Mouse (Mus musculus) hindbrain, embryonic 13.5 days (tissue): Measurements from ENCODE around the gene Tmprss15. TPM values are rescaled to one million over a fixed set of nuclear protein-coding genes. Genes with fewer than 3 reads are reported as not detected.

Experiments
- ATAC-seq: fragments of 200-750 bp; cut with Nextera tagmentation; 2 replicates; pipeline ENCODE4 v1.8.0; 2017; ENCODE audit warnings: moderate TSS enrichment; ENCODE audit not compliant: low FRiP score
- H3K27ac ChIP-seq: fragments of 300-500 bp; sonication (generic); 2 replicates; pipeline ENCODE4 v1.5.1; 2015; ENCODE audit warnings: inconsistent platforms, mild to moderate bottlenecking, moderate library complexity
- H3K27me3 ChIP-seq: fragments of 300-500 bp; sonication (generic); 2 replicates; pipeline ENCODE4 v1.6.1; 2015; ENCODE audit warnings: mild to moderate bottlenecking, inconsistent platforms
- H3K36me3 ChIP-seq: fragments of 300-500 bp; sonication (generic); 2 replicates; pipeline ENCODE4 v1.6.1; 2015; ENCODE audit warnings: mild to moderate bottlenecking, inconsistent platforms
- H3K4me1 ChIP-seq: fragments of 300-500 bp; sonication (generic); replicated peaks from 2 replicates; pipeline ENCODE4 v1.6.1; 2015; ENCODE audit warnings: inconsistent platforms
- H3K4me2 ChIP-seq: fragments of 300-500 bp; sonication (generic); 2 replicates; pipeline ENCODE4 v1.6.1; 2015; ENCODE audit warnings: inconsistent platforms, mild to moderate bottlenecking, moderate library complexity
- H3K4me3 ChIP-seq: fragments of 300-500 bp; sonication (generic); 2 replicates; pipeline ENCODE4 v1.5.1; 2015; ENCODE audit warnings: mild to moderate bottlenecking, inconsistent platforms
- H3K9ac ChIP-seq: fragments of 300-500 bp; sonication (generic); 2 replicates; pipeline ENCODE4 v1.6.1; 2015; ENCODE audit warnings: mild to moderate bottlenecking, inconsistent platforms
- H3K9me3 ChIP-seq: fragments of 300-500 bp; sonication (generic); 2 replicates; pipeline ENCODE4 v1.6.1; 2016; ENCODE audit warnings: inconsistent platforms
- WGBS: fragments of 180-500 bp; shearing (Covaris S2); methylation state at CpG from one replicate; pipeline ENCODE4 v1.1.7; 2015; 5-methylcytosine and 5-hydroxymethylcytosine counted together
- polyA plus RNA-seq: library from polyadenylated mRNA; unstranded; fragments of >200 nt; fragmentation: Nextera tagmentation; extraction: Ambion mirVana; gene quantifications from 2 replicates; pipeline ENCODE4 v1.2.1, GENCODE M21; 2015

Gene Tmprss15
- polyA plus RNA-seq, result not detected in 2 replicates

DNA sequence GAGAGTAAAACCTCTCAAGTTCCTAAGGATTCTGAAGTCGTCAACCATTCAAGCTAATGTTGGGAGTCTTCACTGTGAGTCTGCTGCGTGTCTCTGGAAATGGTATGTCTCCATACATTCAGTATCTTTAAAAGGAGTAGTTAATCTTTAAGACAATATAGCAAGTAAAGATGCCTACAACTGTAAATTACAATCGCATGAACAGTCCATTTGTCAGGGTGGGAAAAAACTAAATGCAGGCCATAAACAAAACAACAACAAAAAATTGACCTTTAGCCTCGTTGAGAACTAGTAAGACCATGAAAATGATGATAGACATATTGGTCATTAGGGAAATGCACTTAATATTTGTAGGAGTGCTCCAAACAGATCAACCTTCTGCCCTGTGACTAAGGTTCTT, at the start of gene Tmprss15:
Gene Tmprss15, minus strand, starts transcription at position 101 of the 400 bp plus-strand sequence.
- no peaks in the 10 kb centered on the region for H3K27me3 ChIP-seq
- no peaks in the 10 kb centered on the region for H3K9me3 ChIP-seq
- no peak for ATAC-seq
- H3K4me3 ChIP-seq, result no peak within 1 kb of the TSS
- no peak within 1 kb of the TSS for H3K27ac ChIP-seq
- WGBS, result 89% methylated on average over 4 of the region's 4 CpGs
- no peaks in the 10 kb centered on the region for H3K4me1 ChIP-seq
- no peak within 1 kb of the TSS for H3K9ac ChIP-seq
- no peaks in the 10 kb centered on the region for H3K36me3 ChIP-seq
- no peak within 1 kb of the TSS for H3K4me2 ChIP-seq

DNA sequence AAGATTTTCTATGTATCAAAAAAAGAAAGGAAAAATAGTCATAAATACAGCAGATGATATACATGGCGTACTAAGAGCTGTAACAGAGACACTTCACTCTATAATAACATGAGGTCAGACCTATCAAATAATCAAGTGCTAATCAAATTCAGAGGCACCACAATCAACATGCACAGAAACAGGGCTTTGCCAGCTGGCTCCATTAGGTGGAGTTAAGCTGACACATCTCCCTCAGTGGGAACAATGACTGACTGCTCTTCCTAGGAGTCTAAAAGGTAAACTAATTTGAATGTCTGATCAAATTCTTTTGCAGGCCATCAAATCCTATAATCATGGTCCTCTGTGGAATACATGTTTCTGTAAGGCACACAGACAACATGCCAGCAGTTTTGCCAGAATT, 24.0 kb upstream of the Tmprss15 start:
- Histone ChIP-seq H3K27me3 (no peaks in the 10 kb centered on the region), H3K4me1 (0 out of 2 replicates have a peak, but pooled peaks cover 3% of the 10 kb centered on the region), H3K4me2 (no peak overlapping the region), H3K36me3 (no peaks in the 10 kb centered on the region), H3K9me3 (no peaks in the 10 kb centered on the region), H3K4me3 (no peak overlapping the region), H3K27ac (no peak overlapping the region), H3K9ac (no peak overlapping the region)
- no peak for ATAC-seq
- 62% methylated on average over 1 of the region's 1 CpGs for WGBS

DNA sequence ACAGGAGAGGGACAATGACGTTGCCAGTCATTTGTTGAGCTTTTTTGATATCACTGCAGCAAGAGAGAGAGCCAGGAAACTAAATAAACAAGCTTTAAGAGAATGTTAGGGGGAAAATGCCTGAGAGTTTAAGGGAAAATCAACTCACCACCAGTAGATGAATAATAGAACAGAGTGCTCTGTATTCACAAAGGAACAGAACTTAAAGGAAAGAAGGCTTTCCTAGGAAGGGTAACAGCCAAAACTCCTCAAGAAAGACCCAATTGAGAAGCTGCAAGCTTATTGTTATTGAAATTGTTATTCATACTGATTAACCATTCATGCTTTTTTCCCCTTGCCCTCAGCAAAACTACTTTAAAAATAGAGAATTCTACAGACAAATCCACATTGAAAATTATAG, 18.6 kb upstream of the Tmprss15 start:
- H3K4me2 ChIP-seq, result no peak overlapping the region
- no peak for ATAC-seq
- no peaks in the 10 kb centered on the region for H3K27me3 ChIP-seq
- no peak overlapping the region for H3K4me3 ChIP-seq
- no peaks in the 10 kb centered on the region for H3K36me3 ChIP-seq
- H3K9me3 ChIP-seq, result no peaks in the 10 kb centered on the region
- 59% methylated on average over 1 of the region's 1 CpGs for WGBS
- H3K9ac ChIP-seq, result no peak overlapping the region
- no peaks in the 10 kb centered on the region for H3K4me1 ChIP-seq
- H3K27ac ChIP-seq, result no peak overlapping the region

DNA sequence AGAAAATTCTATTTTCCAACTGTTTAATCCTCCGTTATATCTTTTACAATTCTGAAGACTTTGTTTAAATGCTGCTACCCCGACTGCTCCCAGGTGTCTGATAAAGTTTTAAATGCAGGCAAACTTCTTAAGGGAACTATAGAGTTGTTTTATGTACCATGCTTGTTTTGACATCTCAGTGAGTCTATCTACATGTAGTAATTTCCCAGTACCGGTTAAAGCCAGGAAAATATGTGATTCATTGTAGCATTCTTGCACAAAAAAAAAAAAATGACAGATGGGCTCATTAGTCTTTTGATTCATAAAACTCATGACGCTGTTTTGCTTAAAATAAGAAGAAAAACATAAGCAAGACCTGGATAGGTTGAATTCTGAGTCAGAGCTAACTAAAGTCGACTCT, 18.1 kb upstream of the Tmprss15 start:
- Histone ChIP-seq H3K4me2 (no peak overlapping the region), H3K27ac (no peak overlapping the region), H3K9ac (no peak overlapping the region), H3K4me3 (no peak overlapping the region), H3K4me1 (no peaks in the 10 kb centered on the region), H3K9me3 (no peaks in the 10 kb centered on the region), H3K27me3 (no peaks in the 10 kb centered on the region), H3K36me3 (no peaks in the 10 kb centered on the region)
- 83% methylated on average over 5 of the region's 5 CpGs for WGBS
- ATAC-seq, result no peak

DNA sequence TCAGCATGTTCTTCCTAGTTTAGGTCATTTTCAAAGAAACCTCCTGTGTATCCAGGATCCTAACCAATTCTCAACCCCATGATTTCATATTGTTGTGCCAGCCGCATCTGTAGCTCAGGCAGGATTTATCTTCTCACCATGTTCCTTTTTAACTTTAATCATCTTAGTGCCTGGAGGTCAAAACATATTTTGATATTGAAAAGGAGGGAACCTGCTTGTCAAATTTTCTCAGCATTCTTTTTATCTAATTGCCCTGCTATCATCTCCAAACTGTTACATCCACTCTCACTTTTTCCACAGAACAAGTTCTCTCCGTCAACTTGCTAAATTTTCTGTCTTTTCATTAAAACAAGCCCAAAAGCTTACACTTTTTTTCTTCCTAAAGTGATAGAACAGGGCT, 9.4 kb upstream of the Tmprss15 start:
- H3K9me3 ChIP-seq, result no peaks in the 10 kb centered on the region
- H3K4me2 ChIP-seq, result no peak overlapping the region
- no peaks in the 10 kb centered on the region for H3K27me3 ChIP-seq
- H3K4me3 ChIP-seq, result no peak overlapping the region
- H3K9ac ChIP-seq, result no peak overlapping the region
- no peak overlapping the region for H3K27ac ChIP-seq
- 91% methylated on average over 2 of the region's 2 CpGs for WGBS
- H3K36me3 ChIP-seq, result no peaks in the 10 kb centered on the region
- ATAC-seq, result no peak
- H3K4me1 ChIP-seq, result no peaks in the 10 kb centered on the region

DNA sequence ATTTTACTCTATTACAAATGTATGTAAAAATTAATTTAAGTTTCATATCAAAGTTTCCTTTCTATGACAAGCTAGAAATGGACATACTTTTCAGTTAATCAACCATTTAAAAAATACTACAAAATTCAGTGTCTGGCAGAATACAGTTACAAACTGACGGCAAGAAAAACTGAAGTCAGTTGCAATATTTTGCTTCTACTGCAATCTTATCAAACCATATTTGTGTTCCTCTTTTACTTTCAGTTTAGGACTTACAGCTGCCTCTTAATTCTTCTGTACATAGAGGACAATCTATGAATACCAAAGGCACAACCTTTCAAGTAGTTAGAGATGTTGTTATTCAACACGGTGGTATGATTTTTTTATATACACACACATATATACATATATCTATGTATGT, 7.4 kb upstream of the Tmprss15 start:
- H3K9me3 ChIP-seq, result no peaks in the 10 kb centered on the region
- WGBS, result 96% methylated on average over 2 of the region's 2 CpGs
- H3K27ac ChIP-seq, result no peak overlapping the region
- no peak overlapping the region for H3K4me3 ChIP-seq
- H3K27me3 ChIP-seq, result no peaks in the 10 kb centered on the region
- H3K36me3 ChIP-seq, result no peaks in the 10 kb centered on the region
- no peak for ATAC-seq
- no peak overlapping the region for H3K4me2 ChIP-seq
- no peaks in the 10 kb centered on the region for H3K4me1 ChIP-seq
- no peak overlapping the region for H3K9ac ChIP-seq

DNA sequence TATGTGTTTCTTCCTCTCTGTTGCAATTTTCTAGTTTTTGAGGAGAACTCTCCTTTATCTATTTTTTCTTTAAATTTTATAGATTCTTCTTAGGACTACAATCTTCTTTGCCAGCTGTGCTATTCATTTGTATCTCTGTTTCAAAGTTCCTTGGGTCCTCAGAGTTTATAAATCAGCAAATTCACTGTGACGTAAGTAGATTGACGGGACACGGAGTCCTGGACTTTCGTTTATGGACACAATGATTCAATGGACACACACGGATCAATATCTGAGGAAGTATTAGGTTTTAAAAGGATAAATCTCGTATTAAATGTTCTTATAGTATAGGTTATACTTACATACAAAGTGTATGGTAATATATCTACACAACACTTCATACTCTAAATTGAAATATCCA, 4.3 kb downstream of the Tmprss15 start:
- WGBS, result 86% methylated on average over 6 of the region's 6 CpGs
- Histone ChIP-seq H3K36me3 (no peaks in the 10 kb centered on the region), H3K4me1 (no peaks in the 10 kb centered on the region), H3K9me3 (no peaks in the 10 kb centered on the region), H3K4me3 (no peak overlapping the region), H3K27me3 (no peaks in the 10 kb centered on the region), H3K27ac (no peak overlapping the region), H3K9ac (no peak overlapping the region), H3K4me2 (no peak overlapping the region)
- ATAC-seq, result no peak

DNA sequence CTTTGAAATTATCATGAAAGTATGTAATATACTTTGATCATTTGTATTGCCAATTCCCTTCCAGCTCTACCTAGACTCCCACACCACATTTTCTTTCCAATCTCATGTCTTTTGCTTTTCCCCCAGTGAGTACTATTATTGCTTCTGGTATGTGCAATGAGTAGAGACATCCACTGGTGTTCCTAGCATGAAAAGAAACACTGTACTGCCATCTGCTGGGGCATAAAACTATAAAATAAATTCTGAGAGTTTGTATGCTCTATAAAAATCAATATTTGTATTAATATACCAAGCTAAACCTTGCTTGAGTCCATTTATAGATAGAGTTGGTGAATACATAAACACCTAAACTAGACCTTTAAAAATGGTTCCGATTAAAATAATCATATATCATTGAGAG, 27.0 kb downstream of the Tmprss15 start:
- ATAC-seq, result no peak
- H3K4me1 ChIP-seq, result no peaks in the 10 kb centered on the region
- H3K9me3 ChIP-seq, result no peaks in the 10 kb centered on the region
- no peak overlapping the region for H3K4me3 ChIP-seq
- H3K27me3 ChIP-seq, result no peaks in the 10 kb centered on the region
- no peak overlapping the region for H3K4me2 ChIP-seq
- no peaks in the 10 kb centered on the region for H3K36me3 ChIP-seq
- no peak overlapping the region for H3K9ac ChIP-seq
- WGBS, result 96% methylated on average over 1 of the region's 1 CpGs
- no peak overlapping the region for H3K27ac ChIP-seq

DNA sequence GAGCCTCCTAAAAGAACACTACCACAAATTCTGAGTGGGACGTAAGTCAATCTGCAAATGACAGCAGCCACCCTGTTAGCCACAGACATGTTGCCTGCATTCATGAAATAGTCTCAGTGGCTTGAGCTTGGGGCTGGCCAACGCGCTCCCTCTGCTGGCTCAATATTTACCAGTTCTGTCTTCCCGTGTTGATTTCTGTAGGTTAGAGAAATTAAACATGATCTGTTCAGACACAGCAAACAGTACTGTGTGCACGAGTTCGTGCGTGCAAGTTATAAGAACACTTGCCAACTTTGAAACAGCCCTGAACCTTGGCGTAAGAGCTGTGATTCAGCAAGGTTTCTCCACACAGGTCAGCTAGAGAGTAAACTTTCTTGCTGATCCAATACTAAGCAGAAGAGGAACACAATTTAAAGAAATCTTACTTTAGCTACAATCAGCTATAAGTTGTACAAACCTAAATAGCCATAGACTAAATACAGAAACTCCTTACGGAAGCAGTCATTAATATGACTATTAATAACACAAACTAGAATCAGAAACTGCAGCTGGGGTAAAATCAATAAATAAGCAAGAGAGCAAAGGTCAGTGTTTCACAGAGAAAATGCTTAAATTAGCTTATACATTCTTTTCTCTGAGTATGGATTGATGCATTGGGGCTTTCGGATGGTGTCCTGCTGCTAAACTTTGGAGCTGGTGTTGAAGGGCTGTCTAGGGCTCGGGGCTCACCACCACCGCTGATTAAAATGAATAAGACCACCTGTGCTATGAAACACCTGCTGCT, 31.9 kb downstream of the Tmprss15 start:
- ATAC-seq, result no peak
- WGBS, result 63% methylated on average over 12 of the region's 12 CpGs
- no peak overlapping the region for H3K4me2 ChIP-seq
- no peak overlapping the region for H3K27ac ChIP-seq
- no peaks in the 10 kb centered on the region for H3K9me3 ChIP-seq
- no peak overlapping the region for H3K9ac ChIP-seq
- no peak overlapping the region for H3K4me3 ChIP-seq
- H3K27me3 ChIP-seq, result no peaks in the 10 kb centered on the region
- H3K36me3 ChIP-seq, result no peaks in the 10 kb centered on the region
- H3K4me1 ChIP-seq, result no peaks in the 10 kb centered on the region

DNA sequence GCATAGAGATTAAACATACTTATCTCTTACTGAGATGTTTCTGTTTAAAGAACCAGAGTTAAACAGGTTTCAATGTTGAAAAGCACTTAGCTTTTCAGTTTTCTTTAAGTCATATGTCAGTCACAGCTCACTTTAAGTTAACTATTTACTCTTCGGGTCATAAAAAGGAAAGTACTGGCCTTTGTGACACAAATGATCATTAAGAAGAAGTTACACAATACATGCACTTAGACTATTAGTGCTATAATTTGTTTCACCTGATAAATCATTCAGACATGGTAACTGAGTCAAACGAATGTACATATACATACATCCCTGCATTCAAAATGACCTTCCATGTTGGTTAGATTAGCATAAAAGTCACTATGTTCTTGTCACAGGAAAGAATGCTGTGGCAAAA, 58.3 kb downstream of the Tmprss15 start:
- no peak for ATAC-seq
- no peak overlapping the region for H3K4me2 ChIP-seq
- no peak overlapping the region for H3K9ac ChIP-seq
- no peak overlapping the region for H3K27ac ChIP-seq
- H3K9me3 ChIP-seq, result no peaks in the 10 kb centered on the region
- no peak overlapping the region for H3K4me3 ChIP-seq
- H3K27me3 ChIP-seq, result no peaks in the 10 kb centered on the region
- no peaks in the 10 kb centered on the region for H3K4me1 ChIP-seq
- 70% methylated on average over 2 of the region's 2 CpGs for WGBS
- no peaks in the 10 kb centered on the region for H3K36me3 ChIP-seq

DNA sequence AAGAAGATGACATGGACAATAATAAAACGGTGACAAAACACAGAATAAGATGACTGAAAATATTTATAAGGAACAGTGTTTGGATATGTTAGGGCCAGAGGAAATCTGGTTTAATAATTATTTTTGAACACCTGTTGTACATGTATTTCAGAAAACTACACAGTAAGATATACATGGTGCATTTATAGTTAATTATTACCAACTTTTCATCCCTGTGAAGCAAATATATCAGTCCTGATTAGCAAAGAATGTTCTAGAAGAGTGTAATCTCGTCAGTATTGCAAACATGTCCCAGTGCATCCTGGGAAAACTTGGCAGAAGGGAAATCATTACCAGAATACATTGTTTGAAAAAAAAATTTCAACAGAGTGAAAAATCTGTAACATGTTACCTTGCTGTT, 88.1 kb downstream of the Tmprss15 start:
- WGBS, result 88% methylated on average over 2 of the region's 2 CpGs
- H3K4me2 ChIP-seq, result no peak overlapping the region
- no peak for ATAC-seq
- no peak overlapping the region for H3K27ac ChIP-seq
- H3K4me3 ChIP-seq, result no peak overlapping the region
- no peaks in the 10 kb centered on the region for H3K27me3 ChIP-seq
- H3K36me3 ChIP-seq, result no peaks in the 10 kb centered on the region
- no peaks in the 10 kb centered on the region for H3K4me1 ChIP-seq
- H3K9me3 ChIP-seq, result no peaks in the 10 kb centered on the region
- no peak overlapping the region for H3K9ac ChIP-seq

DNA sequence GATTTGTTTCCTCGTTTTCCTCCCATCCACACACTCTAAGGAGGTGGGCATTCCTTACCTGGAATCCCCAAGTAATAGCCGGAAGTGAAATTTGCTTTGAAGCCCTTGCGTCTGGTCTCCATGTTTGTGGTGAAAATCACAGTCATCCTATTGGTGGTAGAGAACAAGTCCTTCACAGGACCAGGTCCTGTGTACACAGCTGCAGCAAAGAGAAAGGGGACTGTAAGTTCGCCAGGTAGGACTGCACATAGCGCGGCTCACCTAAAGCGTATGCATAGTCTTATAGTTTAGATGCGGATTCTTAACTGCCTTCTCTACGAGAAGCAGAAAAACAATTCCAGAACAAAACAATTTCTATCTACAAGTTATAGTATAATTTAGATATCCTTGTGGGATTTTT, 89.2 kb downstream of the Tmprss15 start:
- 87% methylated on average over 9 of the region's 9 CpGs for WGBS
- no peak for ATAC-seq
- no peaks in the 10 kb centered on the region for H3K4me1 ChIP-seq
- H3K4me3 ChIP-seq, result no peak overlapping the region
- no peaks in the 10 kb centered on the region for H3K9me3 ChIP-seq
- H3K27ac ChIP-seq, result no peak overlapping the region
- H3K27me3 ChIP-seq, result no peaks in the 10 kb centered on the region
- no peak overlapping the region for H3K9ac ChIP-seq
- H3K4me2 ChIP-seq, result no peak overlapping the region
- H3K36me3 ChIP-seq, result no peaks in the 10 kb centered on the region

DNA sequence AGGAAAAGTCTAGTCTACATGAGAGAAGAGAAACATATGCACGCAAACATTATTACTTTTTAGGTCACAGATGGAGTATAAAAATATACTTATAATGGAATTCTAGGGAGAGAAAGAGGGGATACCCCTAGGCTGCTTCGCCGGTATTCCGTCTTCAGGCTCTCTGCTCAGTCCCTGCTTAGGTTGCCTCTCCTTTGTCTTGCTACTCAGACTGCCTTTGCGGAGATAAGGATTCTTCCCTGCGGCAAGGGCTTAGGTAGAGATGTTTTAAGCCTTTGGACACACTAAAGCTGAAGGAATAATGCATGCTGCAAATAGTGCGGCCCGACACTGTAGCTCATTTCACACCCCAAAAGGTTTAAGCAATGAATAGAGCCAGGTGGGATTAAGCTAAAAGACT, 114.5 kb downstream of the Tmprss15 start:
- Histone ChIP-seq H3K9ac (no peak overlapping the region), H3K27me3 (no peaks in the 10 kb centered on the region), H3K27ac (no peak overlapping the region), H3K4me3 (no peak overlapping the region), H3K4me2 (no peak overlapping the region), H3K9me3 (no peaks in the 10 kb centered on the region), H3K4me1 (no peaks in the 10 kb centered on the region), H3K36me3 (no peaks in the 10 kb centered on the region)
- WGBS, result 74% methylated on average over 8 of the region's 8 CpGs
- no peak for ATAC-seq
